Mouse (Mus musculus): ENCODE results near the gene Coq8b. TPM values are rescaled to one million over a fixed set of nuclear protein-coding genes. Genes with fewer than 3 reads are reported as not detected.
"Not testable (repeated sequence)": the region's sequence is repeated elsewhere in the genome, so short reads cannot be mapped to it uniquely, and the experiment has no call there.

Gene Coq8b
- polyA plus RNA-seq, 1 experiment = 13.3 TPM

- H3K4me3 ChIP-seq (ENCODE audit: insufficient read depth, low read depth, low read length); H3K27ac ChIP-seq (replicated peaks; ENCODE audit: low read depth, low read length); H3K4me1 ChIP-seq (ENCODE audit: control insufficient read depth, insufficient read depth, insufficient read length, low read length): not testable (repeated sequence)
Observed at GRCm38 (mm10) chr7:27244088-27244487, 11.3 kb downstream of the Coq8b start.

GRCm38 (mm10) chr7:27249146-27249545 lies 16.3 kb downstream of the Coq8b start:
- Histone ChIP-seq H3K4me1 (ENCODE audit: control insufficient read depth, insufficient read depth, insufficient read length, low read length) (no peaks in the 10 kb centered on the region), H3K27ac (replicated peaks; ENCODE audit: low read depth, low read length) (no peak overlapping the region)

GRCm38 (mm10) chr7:27249928-27250327 lies 17.1 kb downstream of the Coq8b start:
- H3K27ac ChIP-seq (replicated peaks; ENCODE audit: low read depth, low read length) = no peak overlapping the region
- no peak overlapping the region for H3K4me3 ChIP-seq (ENCODE audit: insufficient read depth, low read depth, low read length)
- H3K4me1 ChIP-seq (ENCODE audit: control insufficient read depth, insufficient read depth, insufficient read length, low read length) = no peaks in the 10 kb centered on the region

More at GRCm38 (mm10) chr7:27249146-27249545, 16.3 kb downstream of the Coq8b start:
- H3K4me3 ChIP-seq (ENCODE audit: insufficient read depth, low read depth, low read length) = no peak overlapping the region

- Histone ChIP-seq H3K4me3 (ENCODE audit: insufficient read depth, low read depth, low read length) (no peak overlapping the region), H3K27ac (replicated peaks; ENCODE audit: low read depth, low read length) (no peak overlapping the region), H3K4me1 (ENCODE audit: control insufficient read depth, insufficient read depth, insufficient read length, low read length) (no peaks in the 10 kb centered on the region)
Observed at GRCm38 (mm10) chr7:27251946-27252345, 19.1 kb downstream of the Coq8b start.

- Histone ChIP-seq H3K4me1 (ENCODE audit: control insufficient read depth, insufficient read depth, insufficient read length, low read length) (peaks cover 7% of the 10 kb centered on the region), H3K4me3 (ENCODE audit: insufficient read depth, low read depth, low read length) (no peak overlapping the region), H3K27ac (replicated peaks; ENCODE audit: low read depth, low read length) (no peak overlapping the region)
Observed at GRCm38 (mm10) chr7:27255721-27256120, 22.9 kb downstream of the Coq8b start.

- Histone ChIP-seq H3K4me3 (ENCODE audit: insufficient read depth, low read depth, low read length) (peak overlapping the region; percentile 35), H3K27ac (replicated peaks; ENCODE audit: low read depth, low read length) (0 out of 2 replicates have a peak overlapping the region, but pooled peaks have one; percentile 44)
Observed at GRCm38 (mm10) chr7:27257046-27257851, 24.4 kb downstream of the Coq8b start.

GRCm38 (mm10) chr7:27257852-27258204 lies 25.0 kb downstream of the Coq8b start:
- peaks cover 7% of the 10 kb centered on the region for H3K4me1 ChIP-seq (ENCODE audit: control insufficient read depth, insufficient read depth, insufficient read length, low read length)
- H3K27ac ChIP-seq (replicated peaks; ENCODE audit: low read depth, low read length) = peak overlapping the region; percentile 86
- H3K4me3 ChIP-seq (ENCODE audit: insufficient read depth, low read depth, low read length) = peak overlapping the region; percentile 83

More at GRCm38 (mm10) chr7:27257046-27257851, 24.4 kb downstream of the Coq8b start:
- peaks cover 7% of the 10 kb centered on the region for H3K4me1 ChIP-seq (ENCODE audit: control insufficient read depth, insufficient read depth, insufficient read length, low read length)

- H3K4me1 ChIP-seq (ENCODE audit: control insufficient read depth, insufficient read depth, insufficient read length, low read length) = peaks cover 7% of the 10 kb centered on the region
- H3K27ac ChIP-seq (replicated peaks; ENCODE audit: low read depth, low read length) = peak within 1 kb of the TSS; percentile 86
- peak within 1 kb of the TSS; percentile 83 for H3K4me3 ChIP-seq (ENCODE audit: insufficient read depth, low read depth, low read length)
Observed at GRCm38 (mm10) chr7:27258205-27258899, 25.5 kb downstream of the Coq8b start, which contains the start of gene Numbl. Numbl (plus strand) TSS chr7:27258433.

- Histone ChIP-seq H3K4me3 (ENCODE audit: insufficient read depth, low read depth, low read length) (peak overlapping the region; percentile 64), H3K4me1 (ENCODE audit: control insufficient read depth, insufficient read depth, insufficient read length, low read length) (peaks cover 7% of the 10 kb centered on the region), H3K27ac (replicated peaks; ENCODE audit: low read depth, low read length) (no peak overlapping the region)
Observed at GRCm38 (mm10) chr7:27259271-27259721, 26.5 kb downstream of the Coq8b start.

- Histone ChIP-seq H3K4me1 (ENCODE audit: control insufficient read depth, insufficient read depth, insufficient read length, low read length) (peaks cover 7% of the 10 kb centered on the region), H3K4me3 (ENCODE audit: insufficient read depth, low read depth, low read length) (peak overlapping the region; percentile 64), H3K27ac (replicated peaks; ENCODE audit: low read depth, low read length) (no peak overlapping the region)
Observed at GRCm38 (mm10) chr7:27259771-27260170, 26.9 kb downstream of the Coq8b start.

- Histone ChIP-seq H3K4me3 (ENCODE audit: insufficient read depth, low read depth, low read length) (no peak overlapping the region), H3K27ac (replicated peaks; ENCODE audit: low read depth, low read length) (no peak overlapping the region), H3K4me1 (ENCODE audit: control insufficient read depth, insufficient read depth, insufficient read length, low read length) (peaks cover 7% of the 10 kb centered on the region)
Observed at GRCm38 (mm10) chr7:27260856-27261255, 28.0 kb downstream of the Coq8b start.

GRCm38 (mm10) chr7:27261888-27262287 lies 29.1 kb downstream of the Coq8b start:
- no peak overlapping the region for H3K27ac ChIP-seq (replicated peaks; ENCODE audit: low read depth, low read length)
- peaks cover 7% of the 10 kb centered on the region for H3K4me1 ChIP-seq (ENCODE audit: control insufficient read depth, insufficient read depth, insufficient read length, low read length)
- no peak overlapping the region for H3K4me3 ChIP-seq (ENCODE audit: insufficient read depth, low read depth, low read length)

GRCm38 (mm10) chr7:27264761-27265160 lies 31.9 kb downstream of the Coq8b start:
- no peaks in the 10 kb centered on the region for H3K4me1 ChIP-seq (ENCODE audit: control insufficient read depth, insufficient read depth, insufficient read length, low read length)

GRCm38 (mm10) chr7:27266515-27267128 lies 33.8 kb downstream of the Coq8b start:
- H3K27ac ChIP-seq (replicated peaks; ENCODE audit: low read depth, low read length) = no peak overlapping the region
- no peaks in the 10 kb centered on the region for H3K4me1 ChIP-seq (ENCODE audit: control insufficient read depth, insufficient read depth, insufficient read length, low read length)
- no peak overlapping the region for H3K4me3 ChIP-seq (ENCODE audit: insufficient read depth, low read depth, low read length)

More at GRCm38 (mm10) chr7:27264761-27265160, 31.9 kb downstream of the Coq8b start:
- Histone ChIP-seq H3K4me3 (ENCODE audit: insufficient read depth, low read depth, low read length) (no peak overlapping the region), H3K27ac (replicated peaks; ENCODE audit: low read depth, low read length) (no peak overlapping the region)

GRCm38 (mm10) chr7:27271423-27271822 lies 38.6 kb downstream of the Coq8b start:
- Histone ChIP-seq H3K4me3 (ENCODE audit: insufficient read depth, low read depth, low read length) (no peak overlapping the region), H3K27ac (replicated peaks; ENCODE audit: low read depth, low read length) (no peak overlapping the region), H3K4me1 (ENCODE audit: control insufficient read depth, insufficient read depth, insufficient read length, low read length) (no peaks in the 10 kb centered on the region)

Data from brown adipose tissue, adult 24 weeks (tissue).